Mouse (Mus musculus): Measurements from ENCODE around the gene Gmds. TPM values are rescaled to one million over a fixed set of nuclear protein-coding genes. Genes with fewer than 3 reads are reported as not detected.

The Gmds gene
- polyA plus RNA-seq, 1 experiment from 2014 or later, result 24.7 TPM

DNA sequence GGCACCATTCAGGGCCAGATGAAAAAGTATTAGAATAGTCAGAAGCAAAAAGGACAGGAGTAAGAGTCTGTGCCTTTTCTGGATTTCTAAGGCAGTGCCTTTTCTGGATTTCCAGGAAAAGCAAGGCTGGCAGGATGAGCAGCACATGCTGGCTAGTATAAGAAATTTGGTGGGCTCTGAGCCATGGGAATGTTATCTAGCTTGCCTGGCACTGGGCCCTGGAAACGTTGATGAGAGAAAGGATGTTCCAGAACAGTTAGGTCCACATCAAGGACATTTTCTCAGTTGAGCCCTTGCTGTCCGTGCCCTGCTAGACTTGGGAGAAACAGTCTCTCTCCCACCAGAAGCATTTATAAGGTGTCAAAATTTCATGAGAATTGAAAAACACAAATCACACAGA lies 82.4 kb downstream of the Gmds start:
- H3K4me1 ChIP-seq, result peaks cover 19% of the 10 kb centered on the region
- 27% methylated on average over 2 of the region's 2 CpGs for WGBS
- H3K9me3 ChIP-seq, result no peaks in the 10 kb centered on the region
- no peaks in the 10 kb centered on the region for H3K36me3 ChIP-seq
- no peak overlapping the region for H3K4me2 ChIP-seq
- no peak overlapping the region for H3K4me3 ChIP-seq
- H3K27me3 ChIP-seq (replicated peaks), result no peaks in the 10 kb centered on the region
- no peak for ATAC-seq (ENCODE audit: extremely low read depth, insufficient number of reproducible peaks, low FRiP score, low TSS enrichment)
- H3K27ac ChIP-seq (replicated peaks), result 0 out of 2 replicates have a peak overlapping the region, but pooled peaks have one; percentile 1
- H3K9ac ChIP-seq, result no peak overlapping the region

DNA sequence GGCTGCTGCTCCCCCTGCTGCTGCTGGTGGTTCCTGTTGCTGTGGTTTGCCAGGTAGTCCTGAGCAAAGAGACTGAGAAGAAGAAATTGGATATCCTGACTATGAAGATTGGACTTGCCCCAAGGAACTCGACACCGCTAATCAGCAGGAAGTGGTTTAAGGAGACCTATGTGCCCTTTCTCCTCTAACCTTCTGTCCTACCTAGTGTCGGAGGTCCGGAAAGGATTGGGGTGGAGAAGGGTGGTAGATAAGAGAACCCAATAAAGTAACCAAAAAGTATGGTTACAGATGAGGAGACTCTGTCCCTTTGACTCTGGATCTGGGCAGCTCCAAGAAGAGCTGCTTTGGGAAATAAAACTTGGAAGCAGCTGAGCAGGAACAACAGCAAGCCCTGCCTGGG lies 86.3 kb downstream of the Gmds start:
- no peak overlapping the region for H3K9ac ChIP-seq
- no peaks in the 10 kb centered on the region for H3K9me3 ChIP-seq
- H3K4me3 ChIP-seq, result no peak overlapping the region
- WGBS, result 41% methylated on average over 4 of the region's 4 CpGs
- H3K4me1 ChIP-seq, result peaks cover 19% of the 10 kb centered on the region
- no peaks in the 10 kb centered on the region for H3K36me3 ChIP-seq
- no peaks in the 10 kb centered on the region for H3K27me3 ChIP-seq (replicated peaks)
- H3K27ac ChIP-seq (replicated peaks), result no peak overlapping the region
- no peak for ATAC-seq (ENCODE audit: extremely low read depth, insufficient number of reproducible peaks, low FRiP score, low TSS enrichment)
- no peak overlapping the region for H3K4me2 ChIP-seq

GRCm38 (mm10) chr13:32242200-32242599 lies 96.3 kb downstream of the Gmds start:
- H3K27ac ChIP-seq (replicated peaks), result peak overlapping the region; percentile 32; the same call in 1 of the 2 replicates
- H3K4me3 ChIP-seq, result no peak overlapping the region
- H3K9ac ChIP-seq, result no peak overlapping the region
- no peaks in the 10 kb centered on the region for H3K36me3 ChIP-seq
- WGBS, result 33% methylated on average over 4 of the region's 4 CpGs
- no peak for ATAC-seq (ENCODE audit: extremely low read depth, insufficient number of reproducible peaks, low FRiP score, low TSS enrichment)
- H3K4me1 ChIP-seq, result peaks cover 6% of the 10 kb centered on the region
- no peaks in the 10 kb centered on the region for H3K9me3 ChIP-seq
- H3K27me3 ChIP-seq (replicated peaks), result no peaks in the 10 kb centered on the region
- H3K4me2 ChIP-seq, result no peak overlapping the region

GRCm38 (mm10) chr13:32236269-32236678 lies 102.3 kb downstream of the Gmds start:
- Histone ChIP-seq H3K27me3 (replicated peaks) (no peaks in the 10 kb centered on the region), H3K27ac (replicated peaks) (peak overlapping the region; percentile 78)
- peak; percentile 78 for ATAC-seq (ENCODE audit: extremely low read depth, insufficient number of reproducible peaks, low FRiP score, low TSS enrichment)

GRCm38 (mm10) chr13:32235046-32235445 lies 103.5 kb downstream of the Gmds start:
- H3K9ac ChIP-seq, result no peak overlapping the region
- no peaks in the 10 kb centered on the region for H3K36me3 ChIP-seq
- no peaks in the 10 kb centered on the region for H3K9me3 ChIP-seq
- H3K4me3 ChIP-seq, result no peak overlapping the region
- H3K4me1 ChIP-seq, result peaks cover 28% of the 10 kb centered on the region
- WGBS, result 66% methylated on average over 4 of the region's 4 CpGs
- no peak overlapping the region for H3K4me2 ChIP-seq
- H3K27me3 ChIP-seq (replicated peaks), result no peaks in the 10 kb centered on the region
- peak overlapping the region; percentile 78 for H3K27ac ChIP-seq (replicated peaks)
- ATAC-seq (ENCODE audit: extremely low read depth, insufficient number of reproducible peaks, low FRiP score, low TSS enrichment), result no peak

More at GRCm38 (mm10) chr13:32236269-32236678, 102.3 kb downstream of the Gmds start:
- 42% methylated on average over 3 of the region's 3 CpGs for WGBS
- Histone ChIP-seq H3K4me3 (no peak overlapping the region), H3K4me2 (no peak overlapping the region), H3K36me3 (no peaks in the 10 kb centered on the region), H3K9me3 (no peaks in the 10 kb centered on the region), H3K4me1 (peaks cover 28% of the 10 kb centered on the region), H3K9ac (no peak overlapping the region)

- H3K36me3 ChIP-seq, result no peaks in the 10 kb centered on the region
- peak overlapping the region; percentile 50; the same call in 1 of the 2 replicates for H3K9ac ChIP-seq
- no peaks in the 10 kb centered on the region for H3K9me3 ChIP-seq
- WGBS, result 12% methylated on average over 9 of the region's 9 CpGs
- H3K4me2 ChIP-seq, result peak overlapping the region; percentile 62
- peak overlapping the region; percentile 23; the same call in 1 of the 2 replicates for H3K4me3 ChIP-seq
- H3K4me1 ChIP-seq, result peaks cover 28% of the 10 kb centered on the region
- peak overlapping the region; percentile 71 for H3K27ac ChIP-seq (replicated peaks)
- H3K27me3 ChIP-seq (replicated peaks), result no peaks in the 10 kb centered on the region
- ATAC-seq (ENCODE audit: extremely low read depth, insufficient number of reproducible peaks, low FRiP score, low TSS enrichment), result no peak; the same call in 1 of the 2 replicates
Observed at GRCm38 (mm10) chr13:32234019-32234418, 104.5 kb downstream of the Gmds start.

DNA sequence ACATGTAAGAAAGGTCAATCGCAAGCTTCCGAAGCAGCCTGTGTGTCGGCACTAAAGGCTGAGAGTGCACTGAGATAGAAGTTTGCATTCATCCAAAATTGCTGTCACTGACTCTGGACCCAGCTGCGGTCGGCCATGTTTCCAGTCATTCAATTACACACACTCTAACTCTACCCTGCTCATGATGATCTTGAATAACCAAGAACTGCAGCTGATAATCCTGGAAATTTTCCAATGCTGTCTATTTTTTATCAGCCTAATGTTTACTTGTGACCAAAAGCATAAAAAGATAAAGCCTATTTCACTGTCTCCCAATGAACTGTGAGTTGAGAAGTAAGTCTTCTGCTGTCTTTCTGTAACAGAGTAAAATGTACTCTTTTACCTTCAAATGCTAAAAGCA lies 106.1 kb downstream of the Gmds start:
- peak overlapping the region; percentile 9; the same call in 1 of the 2 replicates for H3K27ac ChIP-seq (replicated peaks)
- no peak overlapping the region for H3K4me3 ChIP-seq
- no peak for ATAC-seq (ENCODE audit: extremely low read depth, insufficient number of reproducible peaks, low FRiP score, low TSS enrichment)
- peaks cover 28% of the 10 kb centered on the region for H3K4me1 ChIP-seq
- H3K4me2 ChIP-seq, result no peak overlapping the region
- H3K27me3 ChIP-seq (replicated peaks), result no peaks in the 10 kb centered on the region
- WGBS, result 65% methylated on average over 5 of the region's 5 CpGs
- H3K36me3 ChIP-seq, result no peaks in the 10 kb centered on the region
- no peaks in the 10 kb centered on the region for H3K9me3 ChIP-seq
- no peak overlapping the region for H3K9ac ChIP-seq

DNA sequence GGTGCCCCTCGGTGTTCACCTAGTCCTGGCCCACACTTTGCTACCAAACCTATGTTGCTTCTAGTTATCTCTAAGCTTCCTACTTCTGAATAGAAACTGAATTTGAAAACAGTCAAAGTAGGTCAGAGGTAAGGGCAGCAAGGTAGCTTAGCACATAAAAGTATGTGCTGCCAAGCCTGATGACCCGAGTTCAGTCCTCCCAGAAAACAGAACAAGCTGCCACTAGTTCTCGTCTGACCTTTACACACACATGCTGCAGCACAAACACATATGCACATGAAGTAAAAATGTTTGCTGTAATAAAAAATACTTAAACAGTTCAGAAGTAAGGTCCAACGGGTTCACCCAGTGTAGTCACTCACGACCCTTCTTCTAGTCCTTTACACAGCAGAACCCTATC lies 106.6 kb downstream of the Gmds start:
- H3K4me3 ChIP-seq, result no peak overlapping the region
- no peak overlapping the region for H3K9ac ChIP-seq
- H3K27ac ChIP-seq (replicated peaks), result no peak overlapping the region
- H3K4me1 ChIP-seq, result peaks cover 28% of the 10 kb centered on the region
- 76% methylated on average over 5 of the region's 5 CpGs for WGBS
- no peaks in the 10 kb centered on the region for H3K9me3 ChIP-seq
- H3K36me3 ChIP-seq, result no peaks in the 10 kb centered on the region
- ATAC-seq (ENCODE audit: extremely low read depth, insufficient number of reproducible peaks, low FRiP score, low TSS enrichment), result no peak
- no peaks in the 10 kb centered on the region for H3K27me3 ChIP-seq (replicated peaks)
- H3K4me2 ChIP-seq, result no peak overlapping the region

DNA sequence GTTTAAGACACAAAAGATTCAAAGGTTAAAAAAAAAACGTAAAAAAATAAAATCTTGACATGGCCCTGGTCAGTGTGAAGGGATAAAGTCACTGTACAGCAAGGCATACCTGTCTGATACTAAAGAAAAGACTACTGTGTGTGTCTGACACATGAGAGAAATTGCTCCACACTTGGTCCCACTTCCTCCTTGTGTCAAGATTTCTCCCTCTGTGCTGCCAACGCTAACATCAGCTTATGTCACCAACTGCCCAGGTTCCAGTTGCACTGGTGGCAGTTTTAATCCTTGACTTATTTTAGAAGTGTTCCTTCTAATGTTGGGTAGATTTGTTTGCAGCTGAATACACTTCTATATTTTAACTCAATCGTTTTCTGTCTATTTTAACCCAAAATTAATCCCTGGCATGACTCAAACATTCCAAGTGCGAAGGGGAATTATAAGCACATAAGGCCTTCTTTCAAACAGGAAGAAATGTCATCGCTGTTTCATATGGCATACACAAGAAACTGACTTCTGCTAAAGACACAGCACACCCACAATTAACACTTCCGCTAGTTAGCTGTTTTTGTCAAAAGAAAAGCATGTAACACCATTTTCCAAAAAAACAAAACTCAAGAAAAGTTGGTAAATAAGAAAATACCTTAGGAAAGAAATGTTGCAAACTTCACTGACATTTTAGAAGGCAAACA lies 110.5 kb downstream of the Gmds start:
- no peak for ATAC-seq (ENCODE audit: extremely low read depth, insufficient number of reproducible peaks, low FRiP score, low TSS enrichment)
- H3K36me3 ChIP-seq, result no peaks in the 10 kb centered on the region
- WGBS, result 66% methylated on average over 6 of the region's 6 CpGs
- no peaks in the 10 kb centered on the region for H3K27me3 ChIP-seq (replicated peaks)
- 0 out of 2 replicates have a peak overlapping the region, but pooled peaks have one; percentile 1 for H3K27ac ChIP-seq (replicated peaks)
- peaks cover 9% of the 10 kb centered on the region; the same call in 1 of the 2 replicates for H3K4me1 ChIP-seq
- H3K4me2 ChIP-seq, result no peak overlapping the region
- no peak overlapping the region for H3K9ac ChIP-seq
- H3K9me3 ChIP-seq, result no peaks in the 10 kb centered on the region
- no peak overlapping the region for H3K4me3 ChIP-seq

GRCm38 (mm10) chr13:32217647-32218046 lies 120.9 kb downstream of the Gmds start:
- no peak overlapping the region for H3K4me3 ChIP-seq
- no peaks in the 10 kb centered on the region for H3K27me3 ChIP-seq (replicated peaks)
- H3K9me3 ChIP-seq, result no peaks in the 10 kb centered on the region
- ATAC-seq (ENCODE audit: extremely low read depth, insufficient number of reproducible peaks, low FRiP score, low TSS enrichment), result no peak
- peaks cover 9% of the 10 kb centered on the region for H3K4me1 ChIP-seq
- 77% methylated on average over 2 of the region's 2 CpGs for WGBS
- H3K9ac ChIP-seq, result no peak overlapping the region
- H3K36me3 ChIP-seq, result no peaks in the 10 kb centered on the region
- no peak overlapping the region for H3K27ac ChIP-seq (replicated peaks)
- no peak overlapping the region for H3K4me2 ChIP-seq

- Histone ChIP-seq H3K36me3 (no peaks in the 10 kb centered on the region), H3K9me3 (no peaks in the 10 kb centered on the region), H3K4me2 (no peak overlapping the region), H3K9ac (no peak overlapping the region), H3K4me1 (peaks cover 9% of the 10 kb centered on the region), H3K4me3 (no peak overlapping the region), H3K27me3 (replicated peaks) (no peaks in the 10 kb centered on the region), H3K27ac (replicated peaks) (no peak overlapping the region; the same call in 1 of the 2 replicates)
- 52% methylated on average over 9 of the region's 9 CpGs for WGBS
- no peak for ATAC-seq (ENCODE audit: extremely low read depth, insufficient number of reproducible peaks, low FRiP score, low TSS enrichment)
Observed at GRCm38 (mm10) chr13:32213702-32214452, 124.7 kb downstream of the Gmds start.
